Mouse (Mus musculus): ENCODE measurements around the gene Retnla. TPM values are rescaled to one million over a fixed set of nuclear protein-coding genes. Genes with fewer than 3 reads are reported as not detected.

Retnla gene
- not detected for polyA plus RNA-seq (2012; fragmentation: generic; extraction: Trizol)

GRCm38 (mm10) chr16:48842266-48842665 lies at the start of gene Retnla:
TSS of gene Retnla (plus strand) at chr16:48842551.

GRCm38 (mm10) chr16:48816695-48817094 lies 25.7 kb upstream of the Retnla start, which contains the start of gene Retnlb:
TSS of gene Retnlb (plus strand) at chr16:48816856.

GRCm38 (mm10) chr16:48872321-48872720 lies 30.0 kb downstream of the Retnla start, which contains the start of gene Retnlg:
TSS of gene Retnlg (plus strand) at chr16:48872621.

Other genes with a start within 250 kb of the Retnla start
- not detected for gene Trat1, start 70.5 kb upstream of the Retnla start, polyA plus RNA-seq (2012; fragmentation: generic; extraction: Trizol)
- gene Retnlb, start 25.7 kb upstream of the Retnla start, polyA plus RNA-seq (2012; fragmentation: generic; extraction: Trizol), result not detected
- not detected for gene Retnlg, start 30.1 kb downstream of the Retnla start, polyA plus RNA-seq (2012; fragmentation: generic; extraction: Trizol)
- gene Dzip3, start 151.6 kb downstream of the Retnla start, polyA plus RNA-seq (2012; fragmentation: generic; extraction: Trizol), result 1 to 10 TPM in 1 of 2 experiments, under 1 TPM in 1; 0.19 to 1.5 TPM
- gene Cip2a, start 151.6 kb downstream of the Retnla start, polyA plus RNA-seq (2012; fragmentation: generic; extraction: Trizol), result 1 to 10 TPM in 1 of 2 experiments, under 1 TPM in 1; 0.48 to 4.1 TPM
- not detected for gene Myh15, start 214.9 kb downstream of the Retnla start, polyA plus RNA-seq (2012; fragmentation: generic; extraction: Trizol)

Data from C3H10T1/2 (cell line).